9 mouse cellular contexts compared by ENCODE assay signal in the genomic region with DNA sequence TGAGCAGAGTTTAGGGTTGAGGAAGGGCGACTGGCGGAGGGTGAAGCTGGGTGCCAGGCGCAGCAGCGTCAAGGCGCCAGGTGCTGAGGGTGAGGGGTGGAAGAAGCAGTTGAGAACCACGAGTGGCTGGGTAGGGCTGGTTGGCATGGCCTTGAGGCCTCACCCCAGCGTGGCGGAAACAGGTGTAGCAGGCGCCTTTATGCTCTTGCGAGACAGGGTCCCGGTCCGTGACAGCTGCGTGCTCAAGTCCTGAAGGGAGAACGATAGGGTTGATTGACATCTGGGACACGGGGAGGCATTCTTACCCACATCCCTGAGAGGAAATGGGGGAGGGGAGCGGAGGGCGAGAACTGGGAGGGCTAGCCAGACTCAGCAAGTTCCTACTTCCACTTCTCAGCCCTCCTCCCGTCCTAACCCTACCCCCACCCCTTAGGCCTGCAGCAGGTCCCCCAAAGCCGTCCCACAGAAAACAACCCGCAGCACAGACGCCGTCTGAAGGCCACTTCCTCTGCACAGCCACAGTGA. TPM values are rescaled to one million over a fixed set of nuclear protein-coding genes. Genes with fewer than 3 reads are reported as not detected.
A peak's percentile ranks its signal among the peaks of the same experiment; 100 is the strongest.
DNase-seq lines count a peak whose midpoint lies in the region; ATAC-seq and TF ChIP-seq lines count a peak whose summit lies in the region.
"Had no signal": no experiment of that assay in that cellular context is flagged by ENCODE, and none has a peak within 500 bp of the region (broad histone marks: within the 10 kb centered on the region; RNA-seq: fewer than 3 reads in every experiment).

No protein-coding gene starts in this region.

- H3K9me3 ChIP-seq in kidney, embryonic 15.5 days (replicated peaks): no peaks in the 10 kb centered on the region

- no peak overlapping the region for H3K9ac ChIP-seq in kidney, embryonic 15.5 days

- peaks cover 77% of the 10 kb centered on the region for H3K27me3 ChIP-seq in kidney, embryonic 15.5 days
- no peaks in the 10 kb centered on the region for H3K27me3 ChIP-seq in cerebellum, adult 2 months (ENCODE audit: control insufficient read depth, insufficient read depth, low read length)

- ATAC-seq in common myeloid progenitor, adult 5-6 weeks (replicated peaks; ENCODE audit: low read depth, poor library complexity, severe bottlenecking): peak; percentile 69
- no peak; the same call in 1 of the 2 replicates for ATAC-seq in kidney, embryonic 15.5 days (replicated peaks; ENCODE audit: low FRiP score)
- ATAC-seq: Patski had no signal

- peak overlapping the region; percentile 8; the same call in 1 of the 2 replicates for H3K4me3 ChIP-seq in kidney, embryonic 15.5 days (replicated peaks)
- no peak overlapping the region for H3K4me3 ChIP-seq in cerebellum, adult 2 months (replicated peaks; ENCODE audit: insufficient read depth, low read depth, low read length)

- TF ChIP-seq POLR2A in cerebellum, adult 2 months (IDR thresholded peaks at IDR 0.05; ENCODE audit: borderline replicate concordance, insufficient read depth, low read length): no peak

- DNase-seq in cerebellum, postnatal 10 days: peak; percentile 30 to 35
- DNase-seq in cerebellum, postnatal 25 days: no peak
- DNase-seq in A20 (ENCODE audit: low read depth, low spot score): peak; percentile 92
- DNase-seq in lung, postnatal 14 days: peak; percentile 68
- DNase-seq in telencephalon, adult 2 months (ENCODE audit: low read depth, low spot score): peak; percentile 61
- no peak for DNase-seq in cerebellum, adult 2 months

- TF ChIP-seq CTCF in cerebellum, adult 2 months (IDR thresholded peaks at IDR 0.05; ENCODE audit: borderline replicate concordance, insufficient read depth, low read depth, low read length): no peak

- H3K4me2 ChIP-seq in kidney, embryonic 15.5 days: peak overlapping the region; percentile 42

- no peak overlapping the region for H3K27ac ChIP-seq in kidney, embryonic 15.5 days
- no peak overlapping the region for H3K27ac ChIP-seq in cerebellum, adult 2 months (ENCODE audit: insufficient read depth, low read length)

- WGBS in kidney, embryonic 15.5 days: 5% methylated on average over 22 of the region's 22 CpGs
- 24% methylated on average over 22 of the region's 22 CpGs for WGBS in cerebellum, adult 2 months

- H3K36me3 ChIP-seq in kidney, embryonic 15.5 days: no peaks in the 10 kb centered on the region

- H3K4me1 ChIP-seq in kidney, embryonic 15.5 days: peaks cover 72% of the 10 kb centered on the region
- H3K4me1 ChIP-seq in cerebellum, adult 2 months (ENCODE audit: control insufficient read depth, insufficient read depth, low read length): peaks cover 36% of the 10 kb centered on the region

RNA-seq across cellular contexts. Expression of gene Gngt2, which starts 2.8 kb away (rescaled TPM):
- 2.6 and 10.2 TPM in 2 replicates for total RNA-seq in common myeloid progenitor, adult 5-6 weeks (2017)
- polyA plus RNA-seq in kidney, embryonic 15.5 days (2015; fragmentation: Nextera tagmentation; extraction: Ambion mirVana): 22.8 and 23.7 TPM in 2 replicates
- 3.5 and 5.4 TPM in 2 replicates for polyA plus RNA-seq in cerebellum, adult 2 months (2012; rRNA removed)
- polyA plus RNA-seq: Patski had no signal

RNA-seq across cellular contexts. Expression of gene Abi3, which starts 8.1 kb away (rescaled TPM):
- total RNA-seq in common myeloid progenitor, adult 5-6 weeks (2017): 5.9 TPM in 2 replicates
- polyA plus RNA-seq in kidney, embryonic 15.5 days (2015; fragmentation: Nextera tagmentation; extraction: Ambion mirVana): 10.1 and 11.4 TPM in 2 replicates
- 3.2 and 3.9 TPM in 2 replicates for polyA plus RNA-seq in cerebellum, adult 2 months (2012; rRNA removed)
- polyA plus RNA-seq: Patski had no signal

RNA-seq across cellular contexts. Expression of gene Phospho1, which starts 9.9 kb away (rescaled TPM):
- 0.37 and 1.4 TPM in 2 replicates for total RNA-seq in common myeloid progenitor, adult 5-6 weeks (2017)
- polyA plus RNA-seq in kidney, embryonic 15.5 days (2015; fragmentation: Nextera tagmentation; extraction: Ambion mirVana): 2.0 TPM in 1 of 2 replicates, not detected in the other
- polyA plus RNA-seq in cerebellum, adult 2 months (2012; rRNA removed): 110 and 122 TPM in 2 replicates

Comparison
In these comparisons a context has a peak if more than half of its experiments do, and no peak if none do; other contexts are left out.
1. DNase-seq: peak in cerebellum, postnatal 10 days (2 of 2), A20 (single experiment), lung, postnatal 14 days (single experiment) and telencephalon, adult 2 months (single experiment); none in cerebellum, postnatal 25 days (0 of 2) and cerebellum, adult 2 months (0 of 2).
2. RNA of gene Phospho1, which starts 9.9 kb away (polyA plus RNA-seq): 110 to 122 TPM in cerebellum, adult 2 months; 2.0 TPM in kidney, embryonic 15.5 days; every median in the first group is over 10 times any median in the second.